Mouse (Mus musculus) spleen, postnatal 10 days (tissue): ENCODE measurements around the gene Gm10697.
"Not testable (repeated sequence)": the region's sequence is repeated elsewhere in the genome, so short reads cannot be mapped to it uniquely, and the experiment has no call there.

Experiments
- DNase-seq, 2 experiments: peaks; one replicate each; pipeline ENCODE4 v3.0.0; 2021 to 2022; ENCODE audit warnings: low spot score in 2 of 2

Gene Gm10697

GRCm38 (mm10) chr3:94072544-94072943 lies at the start of gene Gm10697:
Gene Gm10697, minus strand, starts transcription at chr3:94072644.
- DNase-seq = not testable (repeated sequence)

- DNase-seq = not testable (repeated sequence)
These were observed 42.6 kb upstream of the Gm10697 start for GRCm38 (mm10) chr3:94115071-94115470.

- DNase-seq = not testable (repeated sequence)
These were observed 17.7 kb downstream of the Gm10697 start, which contains the start of gene Gm9125 for GRCm38 (mm10) chr3:94054785-94055184. Gene Gm9125, minus strand, starts transcription at chr3:94054885.

- DNase-seq = not testable (repeated sequence)
These were observed 22.8 kb downstream of the Gm10697 start for GRCm38 (mm10) chr3:94049566-94050121.

GRCm38 (mm10) chr3:94038241-94038640 lies 34.2 kb downstream of the Gm10697 start:
- DNase-seq = not testable (repeated sequence)

GRCm38 (mm10) chr3:94034400-94034799 lies 38.0 kb downstream of the Gm10697 start:
- not testable (repeated sequence) for DNase-seq
